Mouse (Mus musculus) heart, postnatal 4 days (tissue): ENCODE measurements around the gene Plekhg1. TPM values are rescaled to one million over a fixed set of nuclear protein-coding genes. Genes with fewer than 3 reads are reported as not detected.

Source experiments
- DNase-seq: peaks from one replicate; pipeline ENCODE4 v3.0.0; 2021
- total RNA-seq, 2 experiments: library from RNA; stranded (reverse); gene quantifications; 2 replicates each; pipeline ENCODE4 v1.2.3; 2021

Gene Plekhg1
- total RNA-seq, 2 experiments from 2014 or later = 22.1 to 22.7 TPM

GRCm38 (mm10) chr10:3958591-3958990 is 218.4 kb downstream of the Plekhg1 start:
- no peak for DNase-seq

- no peak for DNase-seq
These were observed 228.9 kb downstream of the Plekhg1 start for GRCm38 (mm10) chr10:3969026-3969425.

GRCm38 (mm10) chr10:3972237-3972636 is 232.1 kb downstream of the Plekhg1 start:
- no peak for DNase-seq

- DNase-seq = peak; percentile 87
These were observed 232.9 kb downstream of the Plekhg1 start, which contains the start of gene Mthfd1l for GRCm38 (mm10) chr10:3972981-3973588. Mthfd1l (plus strand) TSS chr10:3973118.

DNA sequence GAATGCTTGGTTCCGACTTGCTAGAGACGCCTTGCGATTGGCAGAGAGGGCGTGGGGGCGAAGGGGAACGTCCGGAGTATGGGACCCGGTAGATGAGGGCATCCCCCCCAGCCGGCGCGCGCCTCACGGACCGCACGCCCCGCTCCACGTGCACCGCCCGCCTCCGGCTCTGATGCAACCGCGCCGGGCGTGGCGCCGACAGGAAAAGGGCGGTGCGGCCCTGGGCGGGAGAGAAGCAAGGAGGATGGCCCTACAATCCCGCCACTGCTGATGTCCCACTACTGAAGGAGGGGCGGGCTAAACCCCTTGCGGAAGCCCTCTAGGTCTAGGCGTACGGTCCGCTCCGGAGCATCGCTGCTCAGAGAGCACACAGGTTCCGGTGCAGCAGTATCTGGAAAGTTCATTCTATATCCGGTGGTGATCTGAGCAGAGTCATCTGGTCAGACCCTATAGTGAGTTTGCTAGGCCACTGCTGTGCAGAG is 233.5 kb downstream of the Plekhg1 start:
- peak; percentile 90 for DNase-seq

- no peak for DNase-seq
These were observed 234.2 kb downstream of the Plekhg1 start for GRCm38 (mm10) chr10:3974380-3974779.

DNA sequence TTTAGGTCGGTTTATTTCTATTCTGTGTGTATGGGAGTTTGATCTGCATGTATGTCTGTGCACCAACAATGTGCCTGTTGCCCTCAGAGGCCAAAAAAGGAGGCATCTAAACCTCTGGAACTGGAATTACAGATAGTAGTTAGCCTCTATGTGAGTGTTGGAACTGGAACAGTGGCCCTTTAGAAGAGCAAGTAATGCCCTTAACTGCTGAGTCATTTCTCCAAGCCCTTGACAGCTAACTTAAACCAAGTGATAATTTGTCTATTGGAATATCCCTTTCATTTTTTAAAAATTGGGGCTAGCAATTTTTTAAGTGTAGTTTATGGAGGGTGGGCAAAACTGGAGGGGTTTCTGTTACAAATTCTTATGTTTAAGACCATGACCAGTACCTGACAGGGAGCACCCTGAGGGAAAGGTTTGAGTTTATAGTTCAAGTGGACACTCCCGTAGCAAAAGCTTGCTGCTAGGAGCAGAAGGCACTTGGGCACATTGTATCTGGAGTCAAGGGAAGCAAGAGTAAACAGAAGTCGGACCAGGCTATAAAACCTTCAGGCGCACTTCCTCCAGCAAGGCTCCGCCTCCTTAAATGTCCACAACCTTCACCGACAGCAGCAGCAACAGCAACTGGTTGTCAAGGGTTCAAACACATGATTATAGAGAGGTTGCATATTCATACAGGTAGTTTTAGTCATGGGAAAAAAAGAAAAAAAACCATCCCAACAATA is 235.9 kb downstream of the Plekhg1 start:
- DNase-seq = no peak

GRCm38 (mm10) chr10:3976623-3977010 is 236.5 kb downstream of the Plekhg1 start:
- DNase-seq = no peak

DNA sequence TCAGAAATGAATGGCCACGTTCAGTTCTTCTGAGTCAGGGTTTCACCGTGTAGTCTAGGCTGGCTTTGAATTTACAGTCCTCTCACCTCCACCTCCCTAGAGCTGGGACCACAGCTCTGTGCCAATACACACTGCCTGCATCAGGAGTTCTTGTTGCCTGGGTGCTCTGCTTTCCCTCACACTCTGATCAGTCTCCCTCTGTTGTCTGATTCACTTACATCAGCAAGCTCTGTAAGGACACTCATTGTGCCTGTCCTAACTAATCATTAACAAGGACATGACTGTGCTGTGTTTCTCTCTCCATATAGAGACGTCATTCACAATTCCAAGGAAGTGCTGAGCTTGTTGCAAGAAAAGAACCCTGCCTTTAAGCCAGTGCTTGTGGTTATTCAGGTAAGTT is 238.2 kb downstream of the Plekhg1 start:
- no peak for DNase-seq

- peak; percentile 42 for DNase-seq
These were observed 238.8 kb downstream of the Plekhg1 start for GRCm38 (mm10) chr10:3978792-3979488.

DNA sequence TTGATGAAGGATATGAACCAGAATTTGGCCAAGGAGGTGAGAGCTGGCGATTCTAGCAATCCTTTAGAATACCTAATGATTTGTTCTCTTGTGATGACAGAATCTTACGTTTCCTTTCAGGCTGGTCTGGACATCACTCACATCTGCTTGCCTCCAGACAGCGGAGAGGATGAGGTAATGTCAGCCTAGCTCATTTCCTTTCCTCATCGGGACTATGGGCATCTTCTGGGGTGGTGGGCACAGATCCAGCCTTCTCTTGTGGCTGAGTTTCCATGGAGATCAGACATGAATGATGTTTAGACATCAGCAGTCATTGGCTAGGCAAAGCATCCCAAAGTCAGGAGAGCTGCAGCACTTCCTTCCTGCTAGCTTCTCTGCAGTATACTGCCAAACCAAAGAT is 240.1 kb downstream of the Plekhg1 start:
- no peak for DNase-seq

GRCm38 (mm10) chr10:3990295-3990883 is 250.2 kb downstream of the Plekhg1 start:
- no peak for DNase-seq

DNA sequence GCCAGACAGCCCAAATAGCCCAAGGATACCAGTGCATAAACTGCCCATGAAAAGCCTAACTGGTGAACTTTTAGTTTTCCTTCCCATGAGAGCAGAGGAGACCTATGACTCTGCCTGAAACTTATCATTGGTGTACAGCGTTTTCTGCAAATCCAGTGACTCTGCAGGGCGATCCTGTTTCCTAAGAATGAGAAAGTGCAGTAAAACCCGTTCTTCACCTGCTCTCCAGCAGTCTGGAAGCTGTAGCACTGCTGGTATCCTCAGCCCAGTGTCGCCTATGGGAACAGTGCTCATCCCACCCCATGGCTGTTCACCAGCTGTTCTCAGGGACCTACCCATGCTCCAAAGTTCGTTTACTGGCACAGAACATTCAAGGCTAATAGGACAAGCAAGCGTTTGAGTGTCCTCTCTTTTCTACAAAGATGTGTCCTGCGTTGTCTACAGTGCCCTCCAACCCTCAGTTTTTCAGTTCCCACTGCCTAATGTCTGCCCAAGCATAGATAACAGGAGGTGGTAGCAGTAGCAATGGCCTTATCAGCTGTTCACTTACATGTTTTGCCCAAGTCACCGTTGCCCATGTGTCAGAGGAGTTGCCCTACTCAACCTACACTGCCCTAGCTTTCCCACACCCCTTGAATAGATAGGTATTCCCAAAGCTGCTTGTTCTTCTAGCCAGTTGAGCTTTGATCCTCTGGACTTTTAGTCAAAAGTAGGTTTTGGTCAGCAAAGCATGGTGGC is 253.4 kb downstream of the Plekhg1 start:
- DNase-seq = no peak

DNA sequence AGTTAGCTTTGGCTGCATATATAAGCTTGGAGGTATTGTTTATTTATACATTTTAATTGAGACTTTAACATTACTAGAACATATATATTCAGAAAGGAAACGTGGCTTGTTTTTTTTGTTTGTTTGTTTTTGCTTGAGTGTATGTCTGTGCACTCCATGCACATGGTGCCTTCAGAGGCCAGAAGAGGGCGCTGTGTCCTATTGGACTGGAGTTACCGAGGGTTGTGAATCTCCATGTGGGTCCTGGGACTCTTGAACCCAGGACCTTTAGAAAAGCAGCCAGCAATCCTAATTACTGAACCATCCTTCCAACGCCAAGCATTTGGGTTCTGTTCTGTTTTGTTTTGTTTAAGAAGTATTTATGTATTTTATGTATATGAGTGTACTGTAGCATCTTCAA is 255.1 kb downstream of the Plekhg1 start:
- DNase-seq = peak; percentile 16

- DNase-seq = peak; percentile 76
These were observed 256.2 kb downstream of the Plekhg1 start for GRCm38 (mm10) chr10:3996170-3996876.

GRCm38 (mm10) chr10:3997851-3998426 is 257.8 kb downstream of the Plekhg1 start:
- peak; percentile 37 for DNase-seq

- DNase-seq = no peak
These were observed 262.5 kb downstream of the Plekhg1 start for GRCm38 (mm10) chr10:4002711-4003110.

- no peak for DNase-seq
These were observed 265.0 kb downstream of the Plekhg1 start for GRCm38 (mm10) chr10:4005191-4005590.

GRCm38 (mm10) chr10:4006296-4007015 is 266.3 kb downstream of the Plekhg1 start:
- peak; percentile 51 for DNase-seq
